Comparison of ENCODE assay signal across 25 mouse cellular contexts in genomic region chr14:22495286-22495685, GRCm38 (mm10).
DNase-seq lines count a peak whose midpoint lies in the region; ATAC-seq lines count a peak whose summit lies in the region.
"Had no signal": no experiment of that assay in that cellular context is flagged by ENCODE, and none has a peak within 500 bp of the region (broad histone marks: within the 10 kb centered on the region; RNA-seq: fewer than 3 reads in every experiment).

No protein-coding gene starts in this region.

- no peak overlapping the region for H3K9ac ChIP-seq in forebrain, embryonic 11.5 days (ENCODE audit: low read length)
- H3K9ac ChIP-seq in hindbrain, embryonic 13.5 days: 0 out of 2 replicates have a peak overlapping the region, but pooled peaks have one; percentile 43
- no peak overlapping the region for H3K9ac ChIP-seq in midbrain, embryonic 15.5 days
- H3K9ac ChIP-seq: embryonic facial prominence, embryonic 12.5 days; intestine, embryonic 15.5 days had no signal

- no peak for ATAC-seq in forebrain, embryonic 11.5 days (replicated peaks; ENCODE audit: low FRiP score)
- peak; percentile 54; the same call in 1 of the 2 replicates for ATAC-seq in hindbrain, embryonic 13.5 days (ENCODE audit: low FRiP score)
- peak; percentile 30; the same call in 1 of the 2 replicates for ATAC-seq in midbrain, embryonic 15.5 days (replicated peaks)
- ATAC-seq: activated CD4-positive, CD25-positive, alpha-beta regulatory T cell, adult 4 months; intestine, embryonic 15.5 days had no signal

- no peak for DNase-seq in forebrain, embryonic 10.5 days (ENCODE audit: extremely low spot score, low spot score)
- DNase-seq in forebrain, embryonic 11.5 days (ENCODE audit: low spot score): no peak
- peak; percentile 59 for DNase-seq in embryo, embryonic 10 days (ENCODE audit: low spot score)
- no peak for DNase-seq in testis, postnatal 14 days (ENCODE audit: low spot score)
- DNase-seq in MN1 (ENCODE audit: low spot score): no peak
- no peak for DNase-seq in right cerebral cortex, adult 18-20 months
- DNase-seq: adrenal gland, postnatal 25 days; cerebellum, adult 11 months; cerebellum, postnatal 25 days; heart, adult 18-20 months; heart, postnatal 36 days; kidney, adult 9 months; kidney, postnatal 36 days; lung, adult 18-20 months; right cerebral cortex, postnatal 14 days; spleen, adult 18-20 months; thymus, adult 18-20 months; thymus, postnatal 4 days had no signal

- no peaks in the 10 kb centered on the region for H3K9me3 ChIP-seq in forebrain, embryonic 10.5 days
- no peaks in the 10 kb centered on the region for H3K9me3 ChIP-seq in forebrain, embryonic 11.5 days (ENCODE audit: control insufficient read depth, low read length)
- no peaks in the 10 kb centered on the region for H3K9me3 ChIP-seq in hindbrain, embryonic 13.5 days
- no peaks in the 10 kb centered on the region for H3K9me3 ChIP-seq in midbrain, embryonic 15.5 days
- H3K9me3 ChIP-seq: embryonic facial prominence, embryonic 12.5 days; intestine, embryonic 15.5 days had no signal

- H3K4me2 ChIP-seq in forebrain, embryonic 11.5 days (ENCODE audit: low read depth, low read length, severe bottlenecking): no peak overlapping the region
- H3K4me2 ChIP-seq in hindbrain, embryonic 13.5 days: peak overlapping the region; percentile 17; the same call in 1 of the 2 replicates
- H3K4me2 ChIP-seq in midbrain, embryonic 15.5 days: no peak overlapping the region
- H3K4me2 ChIP-seq: embryonic facial prominence, embryonic 12.5 days; intestine, embryonic 15.5 days; liver, embryonic 11.5 days had no signal

- peaks cover 12% of the 10 kb centered on the region for H3K4me1 ChIP-seq in forebrain, embryonic 10.5 days
- H3K4me1 ChIP-seq in forebrain, embryonic 11.5 days (replicated peaks; ENCODE audit: control insufficient read depth, insufficient read depth, low read length): 0 out of 2 replicates have a peak, but pooled peaks cover 4% of the 10 kb centered on the region
- H3K4me1 ChIP-seq in hindbrain, embryonic 13.5 days (replicated peaks): peaks cover 12% of the 10 kb centered on the region
- H3K4me1 ChIP-seq in midbrain, embryonic 15.5 days: 0 out of 2 replicates have a peak, but pooled peaks cover 4% of the 10 kb centered on the region
- H3K4me1 ChIP-seq: embryonic facial prominence, embryonic 12.5 days; megakaryocyte, embryonic 14.5 days had no signal

- 62% methylated on average over 8 of the region's 8 CpGs for WGBS in forebrain, embryonic 10.5 days
- WGBS in forebrain, embryonic 11.5 days: 47% methylated on average over 8 of the region's 8 CpGs
- WGBS in hindbrain, embryonic 13.5 days: 27% methylated on average over 8 of the region's 8 CpGs
- WGBS in midbrain, embryonic 15.5 days: 43% methylated on average over 8 of the region's 8 CpGs

- peak overlapping the region; percentile 69 for H3K27ac ChIP-seq in forebrain, embryonic 10.5 days
- no peak overlapping the region for H3K27ac ChIP-seq in forebrain, embryonic 11.5 days (ENCODE audit: low read depth, low read length)
- peak overlapping the region; percentile 83 for H3K27ac ChIP-seq in hindbrain, embryonic 13.5 days
- H3K27ac ChIP-seq in midbrain, embryonic 15.5 days: no peak overlapping the region
- H3K27ac ChIP-seq: embryonic facial prominence, embryonic 12.5 days; intestine, embryonic 15.5 days had no signal

- H3K36me3 ChIP-seq in forebrain, embryonic 10.5 days (replicated peaks): no peaks in the 10 kb centered on the region
- no peaks in the 10 kb centered on the region for H3K36me3 ChIP-seq in forebrain, embryonic 11.5 days (ENCODE audit: control insufficient read depth, insufficient read depth, low read length)
- H3K36me3 ChIP-seq in hindbrain, embryonic 13.5 days: no peaks in the 10 kb centered on the region
- H3K36me3 ChIP-seq in midbrain, embryonic 15.5 days (replicated peaks): no peaks in the 10 kb centered on the region
- H3K36me3 ChIP-seq: embryonic facial prominence, embryonic 12.5 days; intestine, embryonic 15.5 days had no signal

- peaks cover 32% of the 10 kb centered on the region for H3K27me3 ChIP-seq in forebrain, embryonic 10.5 days (ENCODE audit: poor library complexity, severe bottlenecking)
- peaks cover 2% of the 10 kb centered on the region; the same call in 1 of the 2 replicates for H3K27me3 ChIP-seq in forebrain, embryonic 11.5 days (ENCODE audit: control insufficient read depth, insufficient read depth, low read length)
- H3K27me3 ChIP-seq in hindbrain, embryonic 13.5 days: 0 out of 2 replicates have a peak, but pooled peaks cover 6% of the 10 kb centered on the region
- H3K27me3 ChIP-seq in midbrain, embryonic 15.5 days (replicated peaks): no peaks in the 10 kb centered on the region
- H3K27me3 ChIP-seq: embryonic facial prominence, embryonic 12.5 days; intestine, embryonic 15.5 days; megakaryocyte, embryonic 14.5 days had no signal

- no peak overlapping the region for H3K4me3 ChIP-seq in forebrain, embryonic 10.5 days
- H3K4me3 ChIP-seq in forebrain, embryonic 11.5 days (ENCODE audit: low read depth, low read length): no peak overlapping the region
- H3K4me3 ChIP-seq in hindbrain, embryonic 13.5 days: no peak overlapping the region
- no peak overlapping the region for H3K4me3 ChIP-seq in midbrain, embryonic 15.5 days
- H3K4me3 ChIP-seq: embryonic facial prominence, embryonic 12.5 days; intestine, embryonic 15.5 days; megakaryocyte, embryonic 14.5 days had no signal

Comparison
In these comparisons a context has a peak if more than half of its experiments do, and no peak if none do; other contexts are left out.
1. H3K27ac ChIP-seq: peak in forebrain, embryonic 10.5 days (single experiment) and hindbrain, embryonic 13.5 days (single experiment); none in forebrain, embryonic 11.5 days (single experiment) and midbrain, embryonic 15.5 days (single experiment).